Mouse (Mus musculus) left cerebral cortex, postnatal 10 days (tissue): ENCODE measurements around the gene Bclaf1. TPM values are rescaled to one million over a fixed set of nuclear protein-coding genes. Genes with fewer than 3 reads are reported as not detected.

Experiments
- DNase-seq, 2 experiments: peaks; one replicate each; pipeline ENCODE4 v3.0.0; 2021 to 2022; ENCODE audit warnings: low spot score in 2 of 2, mixed read lengths in 1 of 2; ENCODE audit errors: extremely low spot score in 1 of 2
- intact Hi-C: fragments of 180-260 bp; cut with DNase I; formaldehyde crosslinking; loops from one replicate; pipeline ENCODE4 v1.15.1; 2025
- microRNA-seq: library from miRNA; unstranded; fragments of <30 nt; microRNA quantifications from one replicate; pipeline ENCODE4 v1.2.0, GENCODE M21; 2022
- total RNA-seq, 2 experiments: library from RNA; stranded (reverse); gene quantifications; 2 replicates each; pipeline ENCODE4 v1.2.3; 2021

Gene Bclaf1
- total RNA-seq, 2 experiments from 2014 or later = 134 to 135 TPM

GRCm38 (mm10) chr10:20390568-20390967 lies 78.3 kb downstream of the Bclaf1 start:
- no peak for DNase-seq
- intact Hi-C loops = no loop called here

Small RNA genes lying within 50 kb of the gene (microRNA-seq; reads per million reads assigned to microRNA genes)
- not detected for gene Mir6413

Other genes with a start within 250 kb of the Bclaf1 start
- gene Map7, start 164.0 kb upstream of the Bclaf1 start, total RNA-seq = 10 to 100 TPM; 47.0 to 52.5 TPM
- 1 to 10 TPM in 1 of 2 experiments, under 1 TPM in 1; 0.84 to 1.1 TPM for gene Mtfr2, start 35.3 kb downstream of the Bclaf1 start, total RNA-seq